Mouse (Mus musculus): ENCODE results near the gene Aen.

Aen gene

GRCm38 (mm10) chr7:78938957-78939602 lies 43.4 kb downstream of the Aen start:
- no peak for DNase-seq (ENCODE audit: low read depth, low spot score)

DNA sequence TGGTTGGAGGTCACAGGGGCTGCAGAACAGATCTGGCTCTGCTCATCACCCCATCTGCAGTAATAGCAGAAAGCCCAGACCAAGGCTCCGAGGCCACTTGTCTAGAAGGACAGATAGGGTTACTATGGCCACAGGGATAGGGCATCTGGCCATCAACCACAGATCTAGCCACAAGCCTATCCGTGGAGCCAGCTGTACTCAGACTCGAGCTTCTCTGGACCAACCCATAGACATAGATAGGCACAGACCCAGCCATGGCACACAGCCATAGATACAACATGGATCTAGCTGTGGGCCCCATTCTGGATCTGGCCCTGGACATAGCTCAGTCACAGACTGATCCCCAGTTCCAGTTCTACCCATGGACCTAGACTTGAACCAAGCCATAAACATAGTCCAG lies 45.3 kb downstream of the Aen start:
- no peak for DNase-seq (ENCODE audit: low read depth, low spot score)

- no peak for DNase-seq (ENCODE audit: low read depth, low spot score)
Measured at GRCm38 (mm10) chr7:78942544-78942943, 46.9 kb downstream of the Aen start.

DNA sequence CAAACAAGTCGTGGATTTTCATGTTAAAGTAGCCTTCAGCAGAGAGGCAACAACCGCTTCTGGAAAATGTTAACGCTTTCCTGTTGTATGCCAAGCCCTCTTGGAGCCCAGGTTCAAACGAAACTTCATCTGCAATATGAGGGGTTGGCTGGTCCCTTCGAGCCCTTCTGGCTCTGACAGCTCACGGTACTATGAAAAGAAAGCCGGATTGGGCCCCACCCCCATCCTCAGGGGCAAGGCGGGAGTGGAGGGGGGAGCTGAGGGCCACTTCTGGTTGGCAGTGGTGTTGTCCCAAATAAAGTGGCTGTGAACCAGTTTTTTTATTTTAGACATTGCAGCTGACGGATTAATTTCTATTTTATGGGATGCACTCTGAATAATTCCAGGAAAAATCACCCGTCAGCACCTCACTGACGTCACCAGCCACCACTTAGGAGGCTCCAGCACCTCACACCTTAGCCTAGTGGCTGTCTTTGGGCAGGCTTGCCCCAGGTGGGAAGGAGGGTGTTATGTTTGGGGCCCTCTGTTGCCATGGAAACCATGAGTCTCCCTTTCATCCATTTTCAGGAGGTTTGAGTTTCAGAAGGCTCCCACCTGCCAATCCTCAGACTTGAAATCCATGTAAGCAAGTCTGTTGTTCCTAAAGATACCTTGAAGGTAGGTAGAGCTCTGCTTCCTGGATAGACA lies 58.4 kb downstream of the Aen start:
- peak; percentile 47 for DNase-seq (ENCODE audit: low read depth, low spot score)

DNA sequence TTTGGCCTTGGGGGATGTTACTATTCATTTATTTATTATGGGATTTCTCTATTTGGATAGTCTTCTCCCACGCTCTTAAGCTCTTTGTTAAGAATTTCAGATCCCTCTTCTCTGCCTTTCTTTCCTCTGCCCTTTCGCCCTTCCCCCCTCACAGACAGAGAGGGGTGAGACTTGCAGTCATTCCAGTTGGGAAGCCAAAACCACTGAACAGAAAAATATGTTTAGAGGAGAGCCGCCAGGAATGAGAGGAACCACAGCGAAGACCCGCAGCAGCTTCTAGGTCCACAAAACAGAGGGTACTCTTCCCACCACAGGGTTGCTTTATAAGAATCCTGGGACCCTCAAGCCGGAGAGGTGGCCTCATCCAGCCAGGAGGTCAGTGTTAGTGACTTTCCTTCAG lies 59.0 kb downstream of the Aen start:
- no peak for DNase-seq (ENCODE audit: low read depth, low spot score)

- no peak for DNase-seq (ENCODE audit: low read depth, low spot score)
Measured at GRCm38 (mm10) chr7:78955086-78955485, 59.4 kb downstream of the Aen start.

DNA sequence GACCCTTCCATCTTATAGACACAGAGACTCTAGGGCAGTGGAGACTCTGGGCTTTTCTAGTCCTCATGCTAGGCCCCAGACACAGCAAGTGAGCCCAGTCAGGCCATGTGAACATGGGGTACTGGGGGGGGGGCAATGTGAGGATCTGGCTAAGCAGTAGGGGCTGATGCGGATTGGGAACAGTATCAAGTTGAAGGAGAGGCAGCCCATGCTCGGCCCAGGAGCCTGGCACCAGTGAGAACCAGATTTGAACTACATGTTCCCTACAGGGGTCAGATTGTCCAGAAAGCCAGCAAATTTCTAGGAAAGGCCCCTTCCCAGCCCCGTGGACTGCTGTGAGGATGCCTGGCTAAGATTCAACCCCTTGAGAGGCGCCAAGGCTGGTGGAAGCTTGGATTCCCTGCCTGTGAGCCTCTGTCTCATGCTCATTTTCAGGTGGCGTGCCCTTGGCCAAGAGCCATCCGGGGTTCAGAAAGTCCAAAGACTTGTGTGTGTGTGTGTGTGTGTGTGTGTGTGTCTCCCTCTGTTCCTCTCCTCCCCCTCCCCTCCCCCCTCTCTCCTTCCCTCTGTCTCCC lies 62.9 kb downstream of the Aen start:
- DNase-seq (ENCODE audit: low read depth, low spot score) = no peak
